Mouse (Mus musculus): ENCODE measurements at regions not wholly inside any gene's neighbourhood (a gene's known extent, or its start where the extent isn't known, plus 50 kb on each side); places are given as distances from the start of the nearest gene placed in this dataset.
A peak's percentile ranks its signal among the peaks of the same experiment; 100 is the strongest.

- no peak for DNase-seq (ENCODE audit: low spot score in 2 of 2)
Measured at GRCm38 (mm10) chr6:99898077-99898476, 171.9 kb upstream of the Prok2 start.

DNA sequence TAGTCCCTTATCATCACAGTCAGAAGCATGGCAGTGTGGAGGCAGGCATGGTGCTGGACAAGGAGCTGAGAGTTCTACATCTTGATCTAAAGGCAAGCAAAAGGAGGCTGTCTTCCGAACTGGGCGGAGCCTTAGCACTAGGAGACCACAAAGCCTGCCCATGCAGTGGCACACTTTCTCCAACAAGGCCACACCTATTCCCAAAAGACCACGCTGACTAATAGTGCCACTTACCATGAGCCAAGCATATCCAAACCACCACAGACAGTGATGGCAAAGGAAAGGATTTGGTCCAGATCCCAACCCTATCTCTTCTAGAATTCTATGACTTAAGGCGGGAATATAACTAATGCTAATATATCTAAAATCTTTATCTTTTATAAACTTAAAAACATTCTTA is 169.4 kb upstream of the Prok2 start:
- no peak for DNase-seq (ENCODE audit: low spot score in 2 of 2)

DNA sequence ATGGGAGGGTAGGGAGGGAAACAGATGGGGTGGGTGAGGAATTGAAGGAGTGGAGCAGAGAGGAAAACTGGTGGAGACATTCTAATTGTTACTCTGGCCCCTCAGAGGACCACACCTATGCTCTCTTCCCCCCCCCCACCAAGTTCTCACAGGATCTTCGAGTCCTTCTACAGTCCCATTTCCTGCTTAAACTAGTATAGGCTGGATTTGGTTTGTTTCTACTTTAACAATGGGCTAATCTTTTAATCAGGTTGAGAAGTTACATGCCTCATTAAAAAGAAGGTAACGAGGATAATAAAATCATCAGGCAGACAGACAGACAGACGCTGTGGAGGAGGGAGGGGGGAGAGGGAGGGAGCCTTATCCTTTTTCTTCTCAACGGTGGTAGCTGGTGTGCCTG is 167.7 kb upstream of the Prok2 start:
- no peak for DNase-seq (ENCODE audit: low spot score in 2 of 2)

DNA sequence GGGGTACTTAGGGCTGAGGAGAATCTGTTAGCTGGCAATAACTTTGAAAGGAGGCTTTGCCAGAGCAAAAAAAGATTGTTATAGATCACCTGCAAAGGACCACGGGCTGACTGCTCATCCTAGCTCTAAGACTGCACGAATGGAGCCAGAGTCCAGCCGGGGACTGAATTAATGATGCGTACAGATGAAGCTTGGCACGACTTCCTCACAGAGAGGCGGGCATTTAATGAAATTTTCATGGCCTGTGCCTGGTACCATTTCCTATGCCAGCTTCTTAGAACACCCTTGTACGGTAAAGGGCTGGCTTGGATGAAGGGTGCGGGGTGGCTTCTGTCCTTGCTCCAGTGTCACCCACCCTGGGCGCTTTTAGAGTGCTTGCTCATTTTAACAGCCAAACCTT is 166.0 kb upstream of the Prok2 start:
- DNase-seq (ENCODE audit: low spot score in 2 of 2) = no peak

- no peak for DNase-seq (ENCODE audit: low spot score in 2 of 2)
Measured at GRCm38 (mm10) chr6:99891790-99892189, 165.6 kb upstream of the Prok2 start.

GRCm38 (mm10) chr6:99890805-99891204 is 164.6 kb upstream of the Prok2 start:
- DNase-seq (ENCODE audit: low spot score in 2 of 2) = no peak

- no peak for DNase-seq (ENCODE audit: low spot score in 2 of 2)
Measured at GRCm38 (mm10) chr6:99889055-99889454, 162.9 kb upstream of the Prok2 start.

DNA sequence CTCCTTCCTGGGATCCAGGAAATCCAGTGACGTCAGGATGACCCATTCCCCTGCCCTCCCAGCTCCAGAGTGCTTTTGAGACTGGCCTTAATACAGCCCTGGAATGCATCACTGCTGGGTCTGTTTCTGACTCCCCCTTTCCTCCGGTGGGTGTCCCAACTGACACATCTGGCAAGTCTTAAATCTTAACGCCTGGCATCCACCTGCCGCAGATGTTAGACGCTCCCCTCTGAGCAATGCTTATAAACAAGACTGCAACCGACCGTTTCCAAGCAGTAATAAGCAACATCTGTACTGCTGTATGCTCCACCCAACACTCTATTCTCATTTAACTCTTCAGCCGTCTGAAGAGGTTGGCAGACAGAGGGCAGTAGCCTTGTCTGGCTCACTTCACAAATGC is 161.7 kb upstream of the Prok2 start:
- no peak for DNase-seq (ENCODE audit: low spot score in 2 of 2)

GRCm38 (mm10) chr6:99884755-99885154 is 158.6 kb upstream of the Prok2 start:
- no peak for DNase-seq (ENCODE audit: low spot score in 2 of 2)

- no peak for DNase-seq (ENCODE audit: low spot score in 2 of 2)
Measured at GRCm38 (mm10) chr6:99884054-99884453, 157.9 kb upstream of the Prok2 start.

GRCm38 (mm10) chr6:99881606-99882005 is 155.4 kb upstream of the Prok2 start:
- DNase-seq (ENCODE audit: low spot score in 2 of 2) = no peak

GRCm38 (mm10) chr6:99874852-99875251 is 148.7 kb upstream of the Prok2 start:
- DNase-seq (ENCODE audit: low spot score in 2 of 2) = no peak

- DNase-seq (ENCODE audit: low spot score in 2 of 2) = no peak
Measured at GRCm38 (mm10) chr6:99874029-99874428, 147.8 kb upstream of the Prok2 start.

GRCm38 (mm10) chr6:99866061-99866460 is 139.9 kb upstream of the Prok2 start:
- DNase-seq (ENCODE audit: low spot score in 2 of 2) = no peak

GRCm38 (mm10) chr6:99864949-99865348 is 138.8 kb upstream of the Prok2 start:
- DNase-seq (ENCODE audit: low spot score in 2 of 2) = peak; percentile 50 to 74

DNA sequence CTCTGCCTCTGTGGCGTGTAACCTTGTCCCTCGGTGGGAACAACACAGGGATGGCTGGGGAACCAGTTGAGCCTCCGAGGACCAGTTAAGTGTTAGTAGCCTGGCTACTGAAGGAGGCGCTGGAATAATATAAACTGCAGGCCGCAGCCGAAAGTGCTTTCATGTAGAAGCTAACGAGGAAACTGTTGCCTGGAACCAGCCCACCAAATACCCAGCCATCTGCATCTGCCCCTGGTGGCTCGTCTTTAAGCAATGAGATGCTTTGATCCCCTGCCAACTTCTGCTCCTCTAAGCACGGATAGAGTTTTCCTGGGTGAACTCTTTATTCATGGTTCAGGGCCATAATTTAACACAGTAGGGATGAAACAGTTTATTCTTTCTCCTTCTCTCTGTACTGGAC is 137.2 kb upstream of the Prok2 start:
- DNase-seq (ENCODE audit: low spot score in 2 of 2) = no peak

DNA sequence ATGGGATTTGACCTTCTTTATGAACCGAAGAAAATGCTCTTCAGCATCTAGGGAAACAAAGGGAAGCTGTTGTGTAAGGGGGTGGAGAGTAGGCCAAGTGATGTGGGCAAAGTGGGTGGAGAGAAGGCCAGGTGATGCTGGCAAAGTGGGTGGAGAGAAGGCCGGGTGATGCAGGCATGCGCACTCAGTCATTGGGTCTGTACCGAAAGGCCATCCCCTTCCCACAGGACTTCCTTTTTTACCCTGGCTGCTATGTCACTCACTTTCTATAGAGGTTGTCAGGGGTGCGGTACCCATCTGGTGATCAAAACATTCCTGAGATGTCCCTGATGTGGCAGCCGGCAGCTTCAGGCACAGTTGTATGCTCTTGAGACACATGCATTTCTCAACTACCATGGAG is 131.2 kb upstream of the Prok2 start:
- DNase-seq (ENCODE audit: low spot score in 2 of 2) = no peak

GRCm38 (mm10) chr6:99853716-99854115 is 127.5 kb upstream of the Prok2 start:
- no peak for DNase-seq (ENCODE audit: low spot score in 2 of 2)

DNA sequence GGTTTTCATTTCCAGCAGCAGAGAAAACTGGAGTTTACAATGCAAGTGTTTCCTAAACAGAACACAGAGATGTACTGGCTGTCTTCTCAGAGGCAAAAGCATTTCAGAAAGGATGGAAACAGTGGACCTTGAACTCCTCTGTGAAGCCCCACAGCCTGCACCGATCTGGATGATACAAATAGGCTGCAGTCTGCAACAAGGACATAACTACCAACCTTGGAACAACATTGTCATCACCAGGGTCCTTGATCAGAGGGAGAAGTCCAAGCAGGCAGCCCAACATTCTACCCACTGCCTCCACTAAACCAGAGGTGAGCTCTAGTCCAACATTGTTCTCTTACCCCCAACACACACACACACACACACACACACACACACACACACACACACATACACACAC is 124.5 kb upstream of the Prok2 start:
- DNase-seq (ENCODE audit: low spot score in 2 of 2) = no peak

- DNase-seq (ENCODE audit: low spot score in 2 of 2) = no peak
Measured at GRCm38 (mm10) chr6:99845508-99845846, 119.3 kb upstream of the Prok2 start.

DNA sequence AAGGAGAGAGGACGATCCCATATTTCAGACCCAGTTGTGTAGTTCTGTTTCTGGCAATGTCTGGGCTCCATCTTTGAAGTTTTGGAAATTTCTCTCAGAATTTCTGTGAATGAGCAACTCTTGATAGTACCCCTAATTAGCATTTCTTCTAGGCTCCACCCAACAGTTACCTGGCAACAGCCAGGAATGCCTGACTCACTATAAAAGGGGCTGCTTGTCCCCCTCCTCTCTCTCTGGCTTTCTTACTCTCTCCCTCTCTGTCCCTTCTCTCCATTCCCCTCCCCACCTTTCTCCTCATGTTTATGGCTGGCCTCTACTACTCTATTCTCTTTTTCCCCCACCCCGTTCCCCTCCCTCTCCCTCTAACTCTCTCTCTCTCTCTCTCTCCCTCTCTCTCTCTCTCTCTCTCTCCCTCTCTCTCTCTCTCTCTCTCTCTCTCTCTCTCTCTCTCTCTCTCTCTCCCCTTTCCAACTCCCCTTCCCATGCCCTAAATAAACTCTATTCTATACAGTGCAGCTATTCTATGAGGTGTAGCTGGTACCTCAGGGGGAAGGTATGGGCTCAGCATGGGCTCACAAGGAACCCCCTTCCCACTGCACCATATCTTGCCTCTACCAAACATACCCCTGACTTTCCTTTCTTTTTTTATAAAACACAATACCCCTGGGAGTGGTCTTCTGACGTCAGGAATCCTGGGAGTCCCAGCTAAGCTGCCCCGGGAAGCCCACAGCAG is 118.7 kb upstream of the Prok2 start:
- DNase-seq (ENCODE audit: low spot score in 2 of 2) = no peak

DNA sequence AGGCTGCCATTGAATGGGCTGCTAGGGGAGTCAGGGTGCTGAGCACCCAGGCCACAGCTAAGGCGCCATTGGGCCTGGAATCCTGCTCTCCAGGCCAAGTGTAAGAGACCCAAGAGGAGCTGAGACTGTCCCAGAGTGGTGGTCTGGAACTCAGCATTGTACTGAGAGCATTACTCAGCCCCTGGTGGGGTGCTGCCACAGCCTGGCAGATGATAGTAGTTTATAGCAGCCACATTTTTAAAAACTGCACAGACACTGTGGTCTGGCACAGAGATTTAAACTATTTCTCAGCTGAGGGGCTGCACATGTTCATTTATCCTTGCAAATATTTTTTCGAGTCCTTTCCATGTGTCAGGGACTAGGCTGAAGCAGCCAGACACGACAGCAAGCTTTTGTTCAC is 117.3 kb upstream of the Prok2 start:
- no peak for DNase-seq (ENCODE audit: low spot score in 2 of 2)

GRCm38 (mm10) chr6:99842723-99843122 is 116.5 kb upstream of the Prok2 start:
- no peak for DNase-seq (ENCODE audit: low spot score in 2 of 2)

GRCm38 (mm10) chr6:99840823-99841222 is 114.6 kb upstream of the Prok2 start:
- no peak for DNase-seq (ENCODE audit: low spot score in 2 of 2)
